Mouse (Mus musculus): ENCODE measurements around the gene Pxn.
"Not testable (repeated sequence)": the region's sequence is repeated elsewhere in the genome, so short reads cannot be mapped to it uniquely, and the experiment has no call there.

Pxn gene

GRCm38 (mm10) chr5:115509321-115509761 is 2.9 kb downstream of the Pxn start:
- no peak for DNase-seq (ENCODE audit: low read depth, low spot score)

- no peak for DNase-seq (ENCODE audit: low read depth, low spot score)
These were observed 3.6 kb downstream of the Pxn start for GRCm38 (mm10) chr5:115509790-115510689.

- no peak for DNase-seq (ENCODE audit: low read depth, low spot score)
These were observed 5.9 kb downstream of the Pxn start for GRCm38 (mm10) chr5:115512375-115512774.

GRCm38 (mm10) chr5:115513246-115513645 is 6.8 kb downstream of the Pxn start:
- no peak for DNase-seq (ENCODE audit: low read depth, low spot score)

GRCm38 (mm10) chr5:115513721-115514120 is 7.2 kb downstream of the Pxn start:
- DNase-seq (ENCODE audit: low read depth, low spot score) = no peak

- no peak for DNase-seq (ENCODE audit: low read depth, low spot score)
These were observed 7.9 kb downstream of the Pxn start for GRCm38 (mm10) chr5:115514346-115514745.

- no peak for DNase-seq (ENCODE audit: low read depth, low spot score)
These were observed 8.6 kb downstream of the Pxn start for GRCm38 (mm10) chr5:115514896-115515587.

- DNase-seq (ENCODE audit: low read depth, low spot score) = peak; percentile 82
These were observed 9.8 kb downstream of the Pxn start for GRCm38 (mm10) chr5:115516081-115516907.

GRCm38 (mm10) chr5:115516908-115517307 is 10.4 kb downstream of the Pxn start:
- no peak for DNase-seq (ENCODE audit: low read depth, low spot score)

- DNase-seq (ENCODE audit: low read depth, low spot score) = peak; percentile 70
These were observed 11.0 kb downstream of the Pxn start for GRCm38 (mm10) chr5:115517501-115517900.

- not testable (repeated sequence) for DNase-seq (ENCODE audit: low read depth, low spot score)
These were observed 11.7 kb downstream of the Pxn start for GRCm38 (mm10) chr5:115518214-115518613.

GRCm38 (mm10) chr5:115520325-115520869 is 13.9 kb downstream of the Pxn start:
- no peak for DNase-seq (ENCODE audit: low read depth, low spot score)

GRCm38 (mm10) chr5:115521553-115522461 is 15.3 kb downstream of the Pxn start:
- DNase-seq (ENCODE audit: low read depth, low spot score) = peak; percentile 85

GRCm38 (mm10) chr5:115522531-115522930 is 16.1 kb downstream of the Pxn start:
- no peak for DNase-seq (ENCODE audit: low read depth, low spot score)

GRCm38 (mm10) chr5:115522981-115523499 is 16.6 kb downstream of the Pxn start:
- no peak for DNase-seq (ENCODE audit: low read depth, low spot score)

GRCm38 (mm10) chr5:115523971-115524370 is 17.5 kb downstream of the Pxn start:
- no peak for DNase-seq (ENCODE audit: low read depth, low spot score)

GRCm38 (mm10) chr5:115524471-115524870 is 18.0 kb downstream of the Pxn start:
- no peak for DNase-seq (ENCODE audit: low read depth, low spot score)

- DNase-seq (ENCODE audit: low read depth, low spot score) = no peak
These were observed 18.9 kb downstream of the Pxn start for GRCm38 (mm10) chr5:115525416-115525815.

GRCm38 (mm10) chr5:115525943-115526342 is 19.5 kb downstream of the Pxn start:
- DNase-seq (ENCODE audit: low read depth, low spot score) = no peak
